Mouse (Mus musculus): ENCODE measurements around the gene Krt8. TPM values are rescaled to one million over a fixed set of nuclear protein-coding genes. Genes with fewer than 3 reads are reported as not detected.

The Krt8 gene
- polyA plus RNA-seq, 1 experiment from 2014 or later, result 129 TPM

DNA sequence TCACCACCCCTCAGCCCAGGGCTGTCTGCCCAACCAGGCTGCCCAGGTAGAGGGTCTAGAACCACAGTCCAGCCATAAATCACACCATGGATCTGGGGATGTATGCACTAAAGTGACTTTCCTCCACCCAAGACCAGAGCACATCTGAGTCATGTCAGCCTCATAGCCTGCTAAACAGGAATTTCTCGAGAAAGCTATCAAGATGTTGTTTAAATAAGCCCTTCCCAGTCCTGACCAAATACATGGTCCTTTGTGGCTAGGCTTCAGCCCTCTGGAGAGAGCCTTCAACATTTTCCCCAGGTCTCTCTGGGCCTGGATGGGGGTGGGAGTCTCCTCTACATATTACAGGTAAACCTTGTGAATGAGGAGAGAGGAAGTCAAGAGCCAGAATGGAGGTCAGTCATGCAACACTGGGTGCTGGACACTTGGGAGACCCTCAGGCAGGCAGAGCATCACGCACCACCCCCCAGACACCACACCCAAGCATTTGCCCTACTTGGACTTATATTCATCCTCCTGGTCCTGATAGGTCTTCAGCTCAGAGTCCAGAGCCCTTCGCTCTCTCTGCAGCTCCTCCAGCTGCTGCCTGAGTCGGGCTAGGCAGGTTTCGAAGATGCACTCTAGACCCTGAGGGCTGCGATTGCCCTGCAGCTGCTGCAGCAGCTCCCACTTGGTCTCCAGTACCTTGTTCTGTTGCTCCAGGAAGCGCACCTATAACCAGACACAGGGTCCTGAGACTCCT lies 51.4 kb downstream of the Krt8 start:
- H3K4me1 ChIP-seq (ENCODE audit: insufficient read depth), result no peaks in the 10 kb centered on the region
- H3K4me2 ChIP-seq (ENCODE audit: low read depth, low read length), result no peak overlapping the region
- ATAC-seq, result no peak
- TF ChIP-seq EP300 (IDR thresholded peaks at IDR 0.05; ENCODE audit: low read depth) (no peak), CTCF (IDR thresholded peaks at IDR 0.05; ENCODE audit: low read depth) (no peak)
- no peak for DNase-seq
- no peaks in the 10 kb centered on the region for H3K9me3 ChIP-seq (ENCODE audit: low read length)
- WGBS (ENCODE audit: insufficient replicate concordance), result 74% methylated on average over 7 of the region's 7 CpGs
- H3K36me3 ChIP-seq (replicated peaks; ENCODE audit: insufficient read depth, low read length), result no peaks in the 10 kb centered on the region
- H3K27me3 ChIP-seq (ENCODE audit: insufficient read depth, low read length), result 0 out of 2 replicates have a peak, but pooled peaks cover 6% of the 10 kb centered on the region
- no peak overlapping the region for H3K27ac ChIP-seq (ENCODE audit: low read depth)
- no peak overlapping the region for H3K4me3 ChIP-seq (ENCODE audit: low read depth, low read length)
- no peak overlapping the region for H3K9ac ChIP-seq (replicated peaks)

Other genes with a start within 250 kb of the Krt8 start
- not detected in 2 replicates for gene Krt72, start 218.0 kb downstream of the Krt8 start, polyA plus RNA-seq (2015; fragmentation: Nextera tagmentation; extraction: Ambion mirVana)
- not detected in 2 replicates for gene Krt73, start 202.1 kb downstream of the Krt8 start, polyA plus RNA-seq (2015; fragmentation: Nextera tagmentation; extraction: Ambion mirVana)
- gene Krt2, start 186.3 kb downstream of the Krt8 start, polyA plus RNA-seq (2015; fragmentation: Nextera tagmentation; extraction: Ambion mirVana), result not detected in 2 replicates
- gene Krt1, start 153.7 kb downstream of the Krt8 start, polyA plus RNA-seq (2015; fragmentation: Nextera tagmentation; extraction: Ambion mirVana), result not detected in 2 replicates
- gene Krt77, start 134.8 kb downstream of the Krt8 start, polyA plus RNA-seq (2015; fragmentation: Nextera tagmentation; extraction: Ambion mirVana), result not detected in 2 replicates
- not detected in 2 replicates for gene Krt76, start 111.6 kb downstream of the Krt8 start, polyA plus RNA-seq (2015; fragmentation: Nextera tagmentation; extraction: Ambion mirVana)
- gene Krt4, start 79.7 kb downstream of the Krt8 start, polyA plus RNA-seq (2015; fragmentation: Nextera tagmentation; extraction: Ambion mirVana), result 0.08 TPM in 1 of 2 replicates, not detected in the other
- gene Krt79, start 64.2 kb downstream of the Krt8 start, polyA plus RNA-seq (2015; fragmentation: Nextera tagmentation; extraction: Ambion mirVana), result not detected in 2 replicates
- not detected in 2 replicates for gene Krt78, start 50.2 kb downstream of the Krt8 start, polyA plus RNA-seq (2015; fragmentation: Nextera tagmentation; extraction: Ambion mirVana)
- 234 and 261 TPM in 2 replicates for gene Krt18, start 23.7 kb upstream of the Krt8 start, polyA plus RNA-seq (2015; fragmentation: Nextera tagmentation; extraction: Ambion mirVana)
- 30.9 and 32.2 TPM in 2 replicates for gene Eif4b, start 69.3 kb upstream of the Krt8 start, polyA plus RNA-seq (2015; fragmentation: Nextera tagmentation; extraction: Ambion mirVana)
- 9.2 TPM in 2 replicates for gene Tns2, start 95.9 kb upstream of the Krt8 start, polyA plus RNA-seq (2015; fragmentation: Nextera tagmentation; extraction: Ambion mirVana)
- 9.2 and 10.0 TPM in 2 replicates for gene Spryd3, start 131.8 kb upstream of the Krt8 start, polyA plus RNA-seq (2015; fragmentation: Nextera tagmentation; extraction: Ambion mirVana)
- gene Igfbp6, start 139.9 kb upstream of the Krt8 start, polyA plus RNA-seq (2015; fragmentation: Nextera tagmentation; extraction: Ambion mirVana), result 4.8 and 5.9 TPM in 2 replicates
- gene Soat2, start 146.0 kb upstream of the Krt8 start, polyA plus RNA-seq (2015; fragmentation: Nextera tagmentation; extraction: Ambion mirVana), result 10.9 and 13.6 TPM in 2 replicates
- 10.7 and 11.6 TPM in 2 replicates for gene Zfp740, start 198.8 kb upstream of the Krt8 start, polyA plus RNA-seq (2015; fragmentation: Nextera tagmentation; extraction: Ambion mirVana)
- 224 and 243 TPM in 2 replicates for gene Csad, start 200.2 kb upstream of the Krt8 start, polyA plus RNA-seq (2015; fragmentation: Nextera tagmentation; extraction: Ambion mirVana)
- gene Itgb7, start 227.5 kb upstream of the Krt8 start, polyA plus RNA-seq (2015; fragmentation: Nextera tagmentation; extraction: Ambion mirVana), result 5.8 and 8.6 TPM in 2 replicates

All from liver, postnatal 0 days (tissue).